Mouse (Mus musculus) left cerebral cortex, adult 2 months (tissue): Measurements from ENCODE around the gene Slc38a9. TPM values are rescaled to one million over a fixed set of nuclear protein-coding genes. Genes with fewer than 3 reads are reported as not detected.

Experiments used
- DNase-seq, 2 experiments: peaks; one replicate each; pipeline ENCODE4 v3.0.0; 2021 to 2022; ENCODE audit warnings: low spot score in 2 of 2, mixed read lengths in 1 of 2; ENCODE audit errors: extremely low spot score in 1 of 2
- H3K27ac ChIP-seq: fragments of 200-600 bp; 2 replicates; pipeline ENCODE4 v1.8.1; 2022
- H3K4me3 ChIP-seq: fragments of 200-600 bp; 2 replicates; pipeline ENCODE4 v1.8.1; 2022
- CTCF ChIP-seq: fragments of 200-600 bp; IDR thresholded peaks from 2 replicates; pipeline ENCODE4 v1.8.1; 2022; ENCODE audit warnings: antibody characterized with exemption, mild to moderate bottlenecking, moderate library complexity
- intact Hi-C: fragments of 180-260 bp; cut with DNase I; formaldehyde crosslinking; loops from one replicate; pipeline ENCODE4 v1.15.1; 2025
- total RNA-seq, 2 experiments: library from RNA; stranded (reverse); gene quantifications; 2 replicates each; pipeline ENCODE4 v1.2.3; 2021

Gene Slc38a9
- total RNA-seq, 2 experiments from 2014 or later = 20.6 to 25.2 TPM

GRCm38 (mm10) chr13:112736407-112736806 is 75.9 kb downstream of the Slc38a9 start:
- intact Hi-C loops = no loop called here
- H3K4me3 ChIP-seq = no peak overlapping the region
- no peak overlapping the region for H3K27ac ChIP-seq
- no peak for DNase-seq
- TF ChIP-seq CTCF = no peak

GRCm38 (mm10) chr13:112737110-112737509 is 76.6 kb downstream of the Slc38a9 start:
- no peak for DNase-seq
- intact Hi-C loops = no loop called here
- no peak overlapping the region for H3K27ac ChIP-seq
- no peak for TF ChIP-seq CTCF
- H3K4me3 ChIP-seq = no peak overlapping the region

DNA sequence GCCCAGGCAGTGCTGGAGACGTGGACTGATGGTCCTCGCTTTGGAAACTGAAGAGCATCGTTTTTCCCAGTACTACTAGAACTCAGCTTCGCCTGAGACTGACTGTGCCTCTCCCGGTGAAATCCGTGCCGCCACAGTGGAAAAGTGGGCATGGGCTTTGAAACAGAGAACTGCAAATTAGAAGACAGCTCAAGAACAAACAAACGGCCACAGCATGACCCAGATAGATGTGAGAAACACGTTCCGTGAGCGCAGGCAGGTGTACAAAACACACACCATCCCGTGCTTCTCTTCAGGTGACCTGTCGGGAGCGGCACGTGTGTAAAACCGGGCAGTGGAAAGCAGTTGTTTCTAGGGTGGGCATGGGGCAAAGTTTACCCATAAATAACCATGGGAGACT is 77.5 kb downstream of the Slc38a9 start:
- no peak overlapping the region for H3K4me3 ChIP-seq
- no peak for TF ChIP-seq CTCF
- intact Hi-C loops = no loop called here
- DNase-seq = no peak
- no peak overlapping the region for H3K27ac ChIP-seq

- TF ChIP-seq CTCF = no peak
- Histone ChIP-seq H3K4me3 (no peak overlapping the region), H3K27ac (no peak overlapping the region)
- DNase-seq = no peak
- intact Hi-C loops = no loop called here
Observed at GRCm38 (mm10) chr13:112740073-112740472, 79.5 kb downstream of the Slc38a9 start.

GRCm38 (mm10) chr13:112742076-112742830 is 81.7 kb downstream of the Slc38a9 start:
- intact Hi-C loops = no loop called here
- Histone ChIP-seq H3K4me3 (no peak overlapping the region), H3K27ac (no peak overlapping the region)
- no peak for TF ChIP-seq CTCF
- no peak for DNase-seq

DNA sequence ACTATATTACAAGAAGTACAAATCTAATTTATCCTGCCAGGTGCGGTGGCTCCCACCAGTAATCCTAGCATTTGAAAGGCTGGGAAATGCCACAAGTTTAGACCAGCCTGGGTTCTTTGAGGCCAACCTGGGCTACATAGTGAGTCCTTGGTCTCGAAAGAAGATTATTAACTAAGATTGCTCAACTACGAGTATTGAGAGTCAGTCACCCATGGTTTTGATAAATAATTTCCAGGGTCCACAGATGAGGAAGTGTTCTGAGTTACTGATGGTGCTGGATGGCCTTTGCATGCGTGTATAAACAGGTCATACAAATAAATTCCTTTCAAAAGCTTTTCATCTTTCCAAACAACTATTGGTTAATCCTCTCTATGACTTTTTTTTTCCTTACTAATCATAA is 83.1 kb downstream of the Slc38a9 start:
- Histone ChIP-seq H3K27ac (no peak overlapping the region), H3K4me3 (no peak overlapping the region)
- no peak for DNase-seq
- intact Hi-C loops = no loop called here
- no peak for TF ChIP-seq CTCF

GRCm38 (mm10) chr13:112744061-112744849 is 83.7 kb downstream of the Slc38a9 start:
- Histone ChIP-seq H3K27ac (no peak overlapping the region), H3K4me3 (no peak overlapping the region)
- TF ChIP-seq CTCF = no peak
- no peak for DNase-seq
- intact Hi-C loops = no loop called here

GRCm38 (mm10) chr13:112745936-112746694 is 85.6 kb downstream of the Slc38a9 start:
- DNase-seq = no peak
- no peak for TF ChIP-seq CTCF
- Histone ChIP-seq H3K4me3 (no peak overlapping the region), H3K27ac (no peak overlapping the region)
- intact Hi-C loops = no loop called here

DNA sequence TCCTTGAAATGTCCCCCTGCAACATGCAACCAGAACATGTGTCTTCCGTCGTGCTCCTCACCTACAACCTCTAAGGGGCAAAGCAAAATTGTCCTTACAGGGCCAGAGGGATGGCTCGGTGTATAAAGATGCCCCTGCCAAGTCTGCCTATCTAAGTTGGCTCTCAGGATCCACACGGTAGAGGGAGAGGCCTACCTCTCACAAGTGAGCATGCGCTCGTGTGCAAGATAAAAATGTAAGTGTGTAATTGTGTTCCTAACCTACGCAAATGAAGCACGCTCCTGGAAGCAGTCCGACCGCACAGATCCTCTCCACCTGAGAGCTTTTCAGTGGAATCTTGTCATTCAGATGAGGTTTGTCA is 86.1 kb downstream of the Slc38a9 start:
- no peak for TF ChIP-seq CTCF
- intact Hi-C loops = no loop called here

DNA sequence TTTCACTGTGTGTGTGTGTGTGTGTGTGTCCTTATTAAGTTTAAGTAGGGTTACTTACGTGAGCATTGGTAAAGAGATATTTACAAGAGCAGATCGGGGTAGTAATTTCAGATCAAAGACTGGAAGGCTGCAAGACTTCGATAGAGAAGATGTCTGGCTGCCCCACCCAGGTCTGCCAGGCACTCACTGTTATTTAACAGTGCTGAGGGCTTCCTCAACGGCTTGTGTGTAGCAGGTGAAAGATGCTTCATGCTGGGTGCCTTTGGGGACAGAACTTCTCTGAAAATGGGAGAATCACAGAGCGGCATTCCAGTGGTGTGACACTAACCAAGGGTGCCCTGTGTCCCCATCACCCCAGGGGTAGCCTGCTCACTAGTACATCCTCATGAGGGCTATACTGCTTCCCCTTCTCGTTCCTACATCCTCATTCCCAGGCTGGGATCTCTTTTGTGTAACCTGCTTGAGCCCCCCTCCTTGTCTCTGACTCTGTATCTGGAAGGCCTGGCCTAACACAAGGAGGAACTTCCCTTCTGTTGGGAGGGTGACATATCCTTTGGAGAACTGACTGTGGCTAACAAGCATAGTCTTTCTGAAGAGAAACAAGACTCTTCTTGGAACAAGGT is 87.4 kb downstream of the Slc38a9 start:
- intact Hi-C loops = no loop called here
- no peak overlapping the region for H3K27ac ChIP-seq
- H3K4me3 ChIP-seq = no peak overlapping the region
- DNase-seq = no peak
- no peak for TF ChIP-seq CTCF

More for the DNA sequence above, 86.1 kb downstream of the Slc38a9 start:
- no peak overlapping the region for H3K27ac ChIP-seq
- no peak overlapping the region for H3K4me3 ChIP-seq
- no peak for DNase-seq

DNA sequence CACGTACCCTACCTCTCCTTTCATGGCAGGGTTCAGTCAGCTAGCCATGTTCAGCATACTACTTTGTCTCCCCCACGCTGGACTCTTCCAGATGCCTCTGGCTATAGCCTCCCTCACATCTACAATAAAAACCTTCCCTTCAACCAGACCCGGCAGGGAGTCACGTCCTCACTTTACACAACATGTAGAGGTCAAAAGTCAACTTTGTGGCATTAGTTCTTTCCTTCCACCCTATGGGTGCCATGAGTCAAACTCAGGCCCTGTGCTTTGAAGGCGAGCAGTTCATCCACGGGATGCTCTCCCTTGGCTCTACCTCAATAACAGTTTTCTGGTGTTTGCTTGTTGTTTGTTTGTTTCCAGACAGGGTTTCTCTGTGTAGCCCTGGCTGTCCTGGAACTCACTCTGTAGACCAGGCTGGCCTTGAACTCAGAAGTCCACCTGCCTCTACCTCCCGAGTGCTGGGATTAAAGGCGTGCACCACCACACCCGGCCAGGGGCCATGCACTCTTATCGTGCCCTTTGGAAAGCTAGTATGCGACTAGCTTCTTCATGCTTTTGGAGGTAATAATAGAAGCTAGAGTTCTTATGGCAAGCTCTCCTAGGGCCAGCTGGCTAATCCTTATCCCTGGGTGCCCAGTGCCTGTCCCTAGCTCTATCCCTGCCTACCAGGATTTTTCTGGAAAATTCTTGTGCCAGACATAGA is 88.4 kb downstream of the Slc38a9 start:
- TF ChIP-seq CTCF = no peak
- H3K4me3 ChIP-seq = no peak overlapping the region
- intact Hi-C loops = no loop called here
- no peak for DNase-seq
- no peak overlapping the region for H3K27ac ChIP-seq
